Mouse (Mus musculus) midbrain, embryonic 11.5 days (tissue): ENCODE measurements around the gene Selenov. TPM values are rescaled to one million over a fixed set of nuclear protein-coding genes. Genes with fewer than 3 reads are reported as not detected.
A peak's percentile ranks its signal among the peaks of the same experiment; 100 is the strongest.

Source experiments
- ATAC-seq: fragments of 200-750 bp; cut with Nextera tagmentation; 2 replicates; pipeline ENCODE4 v1.8.0; 2017; ENCODE audit warnings: moderate TSS enrichment, moderate library complexity; ENCODE audit not compliant: low FRiP score
- DNase-seq: peaks from one replicate; pipeline ENCODE4 v3.0.0; 2015; ENCODE audit warnings: low spot score; ENCODE audit errors: missing footprints
- H3K27ac ChIP-seq: fragments of 300-500 bp; sonication (generic); 2 replicates; pipeline ENCODE4 v1.5.1; 2014; ENCODE audit warnings: low read depth, low read length
- H3K27me3 ChIP-seq: fragments of 300-500 bp; sonication (generic); 2 replicates; pipeline ENCODE4 v1.6.1; 2014; ENCODE audit warnings: mild to moderate bottlenecking, low read length, moderate library complexity, mixed read lengths; ENCODE audit not compliant: control insufficient read depth, insufficient read depth
- H3K36me3 ChIP-seq: fragments of 300-500 bp; sonication (generic); 2 replicates; pipeline ENCODE4 v1.6.1; 2014; ENCODE audit warnings: mild to moderate bottlenecking, low read length, moderate library complexity, mixed read lengths; ENCODE audit not compliant: control insufficient read depth, insufficient read depth
- H3K4me1 ChIP-seq: fragments of 300-500 bp; sonication (generic); 2 replicates; pipeline ENCODE4 v1.6.1; 2014; ENCODE audit warnings: low read length; ENCODE audit not compliant: control insufficient read depth, insufficient read depth
- H3K4me2 ChIP-seq: fragments of 300-500 bp; sonication (generic); 2 replicates; pipeline ENCODE4 v1.6.1; 2014; ENCODE audit warnings: mild to moderate bottlenecking, moderate library complexity
- H3K4me3 ChIP-seq: fragments of 300-500 bp; sonication (generic); 2 replicates; pipeline ENCODE4 v1.5.1; 2014; ENCODE audit warnings: low read depth, low read length
- H3K9ac ChIP-seq: fragments of 300-500 bp; sonication (generic); 2 replicates; pipeline ENCODE4 v1.6.1; 2014; ENCODE audit warnings: low read length
- H3K9me3 ChIP-seq: fragments of 300-500 bp; sonication (generic); 2 replicates; pipeline ENCODE4 v1.6.1; 2016; ENCODE audit warnings: low read length; ENCODE audit not compliant: control insufficient read depth
- WGBS: fragments of 180-500 bp; shearing (Covaris S2); extraction: QIAGEN DNeasy Blood & Tissue Kit; methylation state at CpG from one replicate; pipeline ENCODE4 v1.1.7; 2014; 5-methylcytosine and 5-hydroxymethylcytosine counted together
- polyA plus RNA-seq: library from polyadenylated mRNA; unstranded; fragments of >200 nt; fragmentation: Nextera tagmentation; extraction: Ambion mirVana; gene quantifications from 2 replicates; pipeline ENCODE4 v1.2.1, GENCODE M21; 2014

Selenov gene
- 0.41 and 0.48 TPM in 2 replicates for polyA plus RNA-seq

DNA sequence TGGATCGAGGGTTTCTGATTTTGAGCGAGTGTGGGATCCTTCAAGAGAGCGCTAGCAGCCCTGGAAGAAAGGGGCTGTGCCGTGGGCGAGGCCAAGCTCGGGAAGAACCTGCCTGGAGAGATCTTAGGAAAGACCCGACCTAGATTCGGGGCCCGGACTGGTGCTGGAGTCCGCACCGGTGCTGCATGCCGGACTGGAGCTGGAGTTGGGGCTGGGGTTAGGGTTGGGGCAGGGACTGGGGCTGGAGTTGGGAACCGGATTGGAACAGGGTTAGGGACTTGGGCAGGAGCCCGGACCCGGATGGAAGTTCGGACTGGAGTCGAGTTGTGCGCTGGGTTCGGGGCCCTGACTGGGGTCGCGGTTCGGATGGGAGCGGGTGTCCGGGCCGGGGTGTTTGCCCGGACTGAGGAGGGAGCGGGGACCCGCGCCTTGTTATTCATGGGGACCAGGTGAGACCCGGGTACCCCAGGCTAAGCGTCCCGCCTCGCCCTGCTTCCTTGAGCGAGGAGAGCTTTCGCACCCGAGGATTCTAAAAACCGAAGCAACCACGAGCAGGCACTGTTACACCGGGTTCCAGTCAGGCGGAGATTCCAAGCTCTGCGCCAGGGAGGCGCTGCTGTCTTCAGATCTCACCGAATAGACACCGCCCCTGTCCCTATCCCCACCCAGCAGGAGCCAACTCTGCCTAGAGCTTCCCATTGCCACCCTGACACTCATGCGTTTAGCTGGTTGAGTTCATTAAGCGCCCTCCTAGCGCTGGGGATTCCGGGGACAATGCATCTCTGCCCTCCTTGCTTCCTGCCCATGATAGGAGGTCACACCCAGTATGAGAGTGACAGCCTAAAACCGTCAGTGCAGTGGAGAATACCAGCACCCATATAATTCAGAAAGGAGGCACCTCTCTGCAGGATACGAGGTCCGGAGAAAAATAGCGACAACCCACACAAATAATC, at the start of gene Selenov:
TSS of gene Selenov (minus strand) at position 549 of the 953 bp plus-strand sequence.
- no peaks in the 10 kb centered on the region for H3K9me3 ChIP-seq
- WGBS: under 1% methylated on average over 52 of the region's 52 CpGs
- 0 out of 2 replicates have a peak, but pooled peaks cover 2% of the 10 kb centered on the region for H3K36me3 ChIP-seq
- peak within 1 kb of the TSS; percentile 40 for H3K4me2 ChIP-seq
- peak within 1 kb of the TSS; percentile 23 for H3K4me3 ChIP-seq
- peaks cover 17% of the 10 kb centered on the region for H3K4me1 ChIP-seq
- H3K27ac ChIP-seq: no peak within 1 kb of the TSS; the same call in 1 of the 2 replicates
- DNase-seq (peak; percentile 94), ATAC-seq (peak; percentile 56)
- H3K9ac ChIP-seq: peak within 1 kb of the TSS; percentile 44
- peaks cover 41% of the 10 kb centered on the region for H3K27me3 ChIP-seq

DNA sequence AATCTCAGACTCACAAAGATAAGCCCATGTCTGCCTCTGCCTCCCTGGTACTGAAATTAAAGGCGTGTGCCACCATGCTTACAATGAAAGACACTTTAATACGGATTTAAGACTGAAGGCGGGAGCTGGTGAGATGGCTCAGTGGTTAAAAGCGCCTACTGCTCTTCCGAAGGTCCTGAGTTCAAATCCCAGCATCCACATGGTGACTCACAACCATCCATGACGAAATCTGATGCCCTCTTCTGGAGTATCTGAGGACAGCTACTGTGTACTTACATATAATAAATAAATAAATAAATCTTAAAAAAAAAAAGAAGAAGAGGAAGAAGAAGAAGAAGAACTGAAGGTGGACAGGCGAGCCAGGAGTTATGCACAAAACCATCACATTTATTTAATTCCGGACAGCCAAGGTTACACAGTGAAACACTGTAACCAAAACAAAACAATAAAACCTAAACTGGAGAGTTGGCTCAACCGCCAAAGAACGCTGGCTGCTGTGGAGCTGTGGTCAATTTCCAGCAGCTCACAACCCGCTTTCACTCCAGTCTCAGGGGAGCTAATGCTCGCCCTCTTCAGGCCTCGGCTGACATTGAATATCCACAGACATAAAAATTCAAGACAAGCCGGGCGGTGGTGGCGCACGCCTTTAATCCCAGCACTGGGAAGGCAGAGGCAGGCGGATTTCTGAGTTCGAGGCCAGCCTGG, 48.4 kb upstream of the Selenov start:
- H3K27ac ChIP-seq: peak overlapping the region; percentile 78
- H3K4me1 ChIP-seq: peaks cover 9% of the 10 kb centered on the region; the same call in 1 of the 2 replicates
- peak overlapping the region; percentile 96 for H3K4me3 ChIP-seq
- 80% methylated on average over 19 of the region's 19 CpGs for WGBS
- peak; percentile 12; the same call in 1 of the 2 replicates for ATAC-seq
- no peaks in the 10 kb centered on the region for H3K27me3 ChIP-seq
- H3K9me3 ChIP-seq: no peaks in the 10 kb centered on the region
- DNase-seq: no peak
- no peaks in the 10 kb centered on the region for H3K36me3 ChIP-seq
- peak overlapping the region; percentile 95 for H3K9ac ChIP-seq
- peak overlapping the region; percentile 89 for H3K4me2 ChIP-seq

DNA sequence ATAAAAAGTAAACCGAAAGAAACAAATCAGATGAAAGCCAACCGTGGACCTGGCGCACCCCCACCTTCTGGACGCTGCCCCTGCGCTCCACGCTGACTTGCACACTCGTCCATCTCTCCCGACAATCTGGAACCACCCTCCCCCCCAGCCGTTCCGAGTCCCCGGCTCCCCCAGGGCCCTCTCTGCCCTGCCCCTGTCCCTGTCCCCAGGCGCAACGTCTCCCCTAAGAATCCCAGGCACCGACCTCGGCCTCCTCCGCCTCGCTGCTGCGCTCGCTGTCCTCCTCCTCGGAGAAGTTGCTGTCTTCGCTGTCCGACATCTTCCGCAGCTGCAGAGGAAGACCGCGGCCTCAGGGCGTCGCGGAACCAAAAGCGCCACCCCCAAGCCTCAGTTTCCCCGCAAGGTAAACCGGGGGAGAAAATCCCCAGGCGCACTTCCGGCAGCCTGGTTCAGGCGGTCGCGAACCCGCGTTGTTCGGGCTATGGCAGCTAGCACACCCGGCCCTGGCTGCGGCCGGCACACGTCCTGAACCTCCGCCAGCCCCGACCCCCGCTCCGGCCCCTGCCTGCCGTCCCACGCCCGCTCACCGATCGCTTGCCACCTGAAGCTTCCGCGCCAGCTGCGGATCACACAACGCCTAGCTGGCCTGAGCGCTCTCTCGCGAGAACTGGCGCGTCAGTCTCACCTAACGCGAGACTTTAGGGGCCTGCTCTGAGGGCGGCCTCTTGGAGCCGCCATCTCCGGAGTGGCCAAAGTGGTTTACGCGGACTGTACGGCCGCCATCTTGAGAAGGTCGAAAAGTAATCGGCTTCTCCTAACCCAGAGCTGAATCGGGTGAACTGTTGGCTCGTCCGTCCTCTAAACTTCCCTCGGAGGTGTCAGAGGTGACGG, 47.4 kb upstream of the Selenov start, which contains the start of gene Supt5:
TSS of gene Supt5 (minus strand) at position 639 of the 891 bp plus-strand sequence.
- ATAC-seq (peak; percentile 98), DNase-seq (peak; percentile 99)
- Histone ChIP-seq H3K4me2 (peak within 1 kb of the TSS; percentile 89), H3K4me1 (peaks cover 9% of the 10 kb centered on the region; the same call in 1 of the 2 replicates), H3K36me3 (no peaks in the 10 kb centered on the region), H3K27ac (peak within 1 kb of the TSS; percentile 78), H3K27me3 (no peaks in the 10 kb centered on the region), H3K4me3 (peak within 1 kb of the TSS; percentile 96), H3K9ac (peak within 1 kb of the TSS; percentile 95), H3K9me3 (no peaks in the 10 kb centered on the region)
- WGBS: under 1% methylated on average over 76 of the region's 77 CpGs

DNA sequence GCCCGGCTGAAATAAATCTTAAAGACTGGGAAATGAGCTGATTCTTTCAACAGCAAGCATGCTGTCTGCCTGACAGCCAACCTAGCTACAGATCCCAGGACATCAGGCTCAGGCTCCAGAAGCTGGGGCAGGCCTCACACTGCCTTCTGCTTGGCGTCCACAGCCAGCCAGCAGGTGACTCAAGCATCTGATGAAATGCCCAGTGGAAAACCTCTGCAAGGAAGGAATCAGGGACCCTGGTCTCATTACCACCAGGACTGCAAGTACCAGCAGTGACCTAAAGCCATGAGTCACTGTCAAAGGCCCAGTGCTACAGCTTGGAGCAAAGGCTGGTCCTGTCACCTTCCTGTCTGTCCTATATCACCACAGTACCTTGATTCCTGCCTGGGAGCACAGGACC, 44.5 kb upstream of the Selenov start:
- DNase-seq (no peak), ATAC-seq (no peak)
- Histone ChIP-seq H3K4me3 (no peak overlapping the region), H3K9me3 (no peaks in the 10 kb centered on the region), H3K4me1 (peaks cover 9% of the 10 kb centered on the region; the same call in 1 of the 2 replicates), H3K27ac (no peak overlapping the region), H3K4me2 (no peak overlapping the region), H3K27me3 (no peaks in the 10 kb centered on the region), H3K9ac (no peak overlapping the region), H3K36me3 (peaks cover 4% of the 10 kb centered on the region; the same call in 1 of the 2 replicates)
- WGBS: 95% methylated on average over 2 of the region's 2 CpGs

DNA sequence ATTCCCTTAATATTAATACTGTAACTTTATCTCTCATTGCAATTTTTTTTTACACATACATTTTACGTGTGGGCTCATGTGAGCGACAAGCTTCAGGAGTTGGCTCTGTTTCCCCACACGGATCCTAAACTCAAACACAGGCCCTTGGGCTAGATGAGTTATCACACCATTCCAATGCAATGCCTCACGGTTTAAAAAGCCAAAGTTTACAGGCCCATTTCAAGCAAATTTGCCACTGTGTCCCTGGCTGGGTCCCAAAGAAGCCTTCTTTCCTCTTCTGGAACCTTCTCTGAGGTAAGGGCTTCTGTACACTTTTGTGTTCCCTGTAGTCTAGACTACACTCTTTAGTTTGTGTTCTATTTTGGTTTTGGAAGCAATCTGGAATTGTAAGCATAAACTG, 43.5 kb upstream of the Selenov start:
- no peaks in the 10 kb centered on the region for H3K9me3 ChIP-seq
- H3K4me1 ChIP-seq: peaks cover 9% of the 10 kb centered on the region; the same call in 1 of the 2 replicates
- H3K27me3 ChIP-seq: no peaks in the 10 kb centered on the region
- no peak for DNase-seq
- 95% methylated on average over 4 of the region's 4 CpGs for WGBS
- ATAC-seq: no peak
- H3K36me3 ChIP-seq: peaks cover 7% of the 10 kb centered on the region; the same call in 1 of the 2 replicates
- H3K4me3 ChIP-seq: no peak overlapping the region
- H3K4me2 ChIP-seq: no peak overlapping the region
- H3K9ac ChIP-seq: no peak overlapping the region
- H3K27ac ChIP-seq: no peak overlapping the region

DNA sequence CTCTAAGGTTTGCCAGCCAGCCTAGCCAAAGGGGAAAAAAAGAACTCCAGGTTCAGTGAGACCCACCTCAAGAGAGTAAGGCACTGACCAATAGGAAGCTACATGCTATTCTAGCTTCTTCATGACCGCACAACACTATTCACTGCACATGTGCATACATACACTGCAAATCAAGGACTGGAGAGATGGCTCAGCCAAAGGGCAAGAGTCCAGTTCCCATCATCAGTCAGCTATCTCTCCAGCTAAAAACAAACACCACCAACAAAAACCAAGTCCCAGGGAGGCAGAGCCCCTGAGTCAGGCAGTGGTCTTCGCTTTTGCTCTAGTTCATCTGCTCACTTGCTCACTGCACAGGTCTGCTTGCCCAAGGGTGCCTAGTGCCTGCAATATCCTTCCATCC, 37.3 kb upstream of the Selenov start:
- WGBS: 98% methylated on average over 2 of the region's 2 CpGs
- H3K36me3 ChIP-seq: peaks cover 36% of the 10 kb centered on the region

DNA sequence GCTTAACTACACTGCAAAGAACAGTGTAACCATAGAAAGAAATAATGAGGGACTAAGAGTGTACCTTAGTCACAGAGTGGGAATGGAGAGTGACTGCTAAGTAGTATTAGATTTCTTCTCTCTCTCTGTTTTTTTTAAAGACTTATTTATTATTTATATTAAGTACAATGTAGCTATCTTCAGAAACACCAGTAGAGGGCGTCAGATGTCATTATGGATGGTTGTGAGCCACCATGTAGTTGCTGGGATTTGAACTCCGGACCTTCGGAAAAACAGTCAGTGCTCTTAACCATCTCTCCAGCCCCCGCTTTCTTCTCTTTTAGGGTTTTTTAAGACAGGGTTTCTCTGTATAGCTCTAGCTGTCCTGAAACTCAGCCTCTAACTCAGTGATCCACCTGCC, 35.5 kb upstream of the Selenov start:
- no peaks in the 10 kb centered on the region for H3K27me3 ChIP-seq
- H3K9me3 ChIP-seq: no peaks in the 10 kb centered on the region
- no peak overlapping the region for H3K4me2 ChIP-seq
- H3K4me1 ChIP-seq: no peaks in the 10 kb centered on the region
- no peak overlapping the region for H3K9ac ChIP-seq
- H3K27ac ChIP-seq: no peak overlapping the region
- no peak for ATAC-seq
- WGBS: 81% methylated on average over 4 of the region's 4 CpGs
- DNase-seq: no peak
- peaks cover 49% of the 10 kb centered on the region for H3K36me3 ChIP-seq
- no peak overlapping the region for H3K4me3 ChIP-seq

More for the DNA sequence above, 37.3 kb upstream of the Selenov start:
- Histone ChIP-seq H3K4me2 (no peak overlapping the region), H3K9me3 (no peaks in the 10 kb centered on the region), H3K9ac (no peak overlapping the region), H3K27ac (no peak overlapping the region), H3K27me3 (no peaks in the 10 kb centered on the region), H3K4me1 (no peaks in the 10 kb centered on the region), H3K4me3 (no peak overlapping the region)
- DNase-seq: no peak
- no peak for ATAC-seq

DNA sequence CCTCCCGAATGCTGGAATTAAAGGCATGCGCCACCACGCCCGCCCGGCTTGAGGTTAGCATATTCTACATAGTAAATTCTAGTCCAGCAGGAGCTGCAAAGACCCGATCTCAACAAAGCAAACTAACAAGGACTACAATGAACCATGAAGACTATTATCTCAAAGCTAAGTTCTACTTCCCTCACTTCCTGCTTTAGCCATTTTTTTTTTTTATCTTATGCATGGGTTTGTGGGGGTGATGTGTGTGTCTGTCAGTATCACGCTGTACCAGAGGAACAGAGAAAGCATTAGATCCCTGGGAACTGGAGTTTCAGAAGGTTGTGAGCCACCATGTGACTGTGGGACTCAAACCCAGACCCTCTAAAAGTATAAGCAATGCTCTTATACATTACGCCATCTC, 34.3 kb upstream of the Selenov start:
- H3K4me3 ChIP-seq: no peak overlapping the region
- no peaks in the 10 kb centered on the region for H3K9me3 ChIP-seq
- H3K4me2 ChIP-seq: no peak overlapping the region
- WGBS: 98% methylated on average over 8 of the region's 8 CpGs
- no peaks in the 10 kb centered on the region for H3K27me3 ChIP-seq
- no peak overlapping the region for H3K27ac ChIP-seq
- ATAC-seq (no peak), DNase-seq (no peak)
- H3K9ac ChIP-seq: no peak overlapping the region
- H3K4me1 ChIP-seq: no peaks in the 10 kb centered on the region
- peaks cover 50% of the 10 kb centered on the region for H3K36me3 ChIP-seq
